Mouse (Mus musculus): ENCODE measurements around the gene Gm33543. TPM values are rescaled to one million over a fixed set of nuclear protein-coding genes. Genes with fewer than 3 reads are reported as not detected.

Gm33543 gene
- polyA plus RNA-seq, 1 experiment, result not detected

DNA sequence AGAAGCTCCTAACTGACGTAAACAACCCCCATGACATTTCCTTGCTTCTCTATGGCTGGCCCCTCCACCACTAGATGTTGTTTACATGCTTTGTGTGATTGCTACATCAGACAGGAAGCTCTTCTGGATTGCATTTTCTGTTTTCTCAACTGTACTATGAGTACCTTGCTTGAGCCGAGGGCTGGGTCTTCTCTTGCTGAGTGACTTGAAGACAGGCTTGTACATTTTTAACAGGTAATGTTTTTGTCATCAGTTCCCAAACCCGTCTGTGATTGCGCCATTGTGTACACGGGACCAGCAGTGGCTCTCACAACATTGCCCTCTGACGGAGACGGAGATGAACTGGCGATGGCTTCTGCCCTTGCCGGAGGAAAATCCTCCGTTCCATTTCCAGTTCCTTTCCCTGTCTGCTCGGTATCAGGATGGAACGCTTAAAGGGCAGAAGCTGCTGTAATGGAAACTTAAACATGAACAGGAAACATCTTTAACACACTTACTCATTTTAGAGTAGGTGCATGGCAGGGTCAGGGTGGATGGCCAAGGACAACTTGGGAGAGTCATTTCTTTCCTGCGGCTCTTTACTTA, 62.8 kb downstream of the Gm33543 start:
- no peaks in the 10 kb centered on the region for H3K27me3 ChIP-seq (ENCODE audit: control insufficient read depth, insufficient read depth, low read length)
- TF ChIP-seq CTCF (IDR thresholded peaks at IDR 0.05; ENCODE audit: extremely low read depth, insufficient read depth, insufficient read length, insufficient replicate concordance) (peak; percentile 2; the same call in 1 of the 2 replicates), POLR2A (IDR thresholded peaks at IDR 0.05; ENCODE audit: low read depth, low read length) (no peak)
- WGBS, result 80% methylated on average over 13 of the region's 13 CpGs
- H3K4me3 ChIP-seq (ENCODE audit: extremely low read depth, insufficient read depth, insufficient read length), result no peak overlapping the region
- peaks cover 3% of the 10 kb centered on the region; the same call in 1 of the 2 replicates for H3K4me1 ChIP-seq (ENCODE audit: control insufficient read depth, insufficient read depth, insufficient read length)
- no peak for DNase-seq (ENCODE audit: low read depth in 1 of 2, low spot score in 2 of 2)
- H3K27ac ChIP-seq (ENCODE audit: insufficient read depth, low read length), result no peak overlapping the region
- H3K36me3 ChIP-seq (ENCODE audit: control insufficient read depth, insufficient read depth, low read length), result no peaks in the 10 kb centered on the region

DNA sequence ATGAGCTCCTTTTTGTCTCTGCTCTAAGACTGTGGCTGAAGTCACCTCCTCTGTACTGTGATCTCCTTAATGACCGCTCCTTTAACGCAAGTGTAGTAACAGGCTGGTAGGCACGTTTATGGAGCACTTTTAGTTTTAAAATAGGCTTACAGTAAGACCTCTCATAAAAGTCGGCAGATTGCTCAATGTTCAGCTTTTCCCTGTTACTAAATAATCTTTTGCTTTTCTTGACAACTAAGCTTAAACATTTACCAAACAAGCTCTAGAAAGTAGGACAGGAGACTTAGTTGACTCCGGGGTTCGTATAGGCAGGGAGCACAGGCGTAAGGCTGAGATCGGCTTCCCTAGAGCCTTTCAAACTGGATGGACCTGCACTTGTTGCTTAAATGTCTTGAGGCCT, 64.1 kb downstream of the Gm33543 start:
- no peak for TF ChIP-seq POLR2A (IDR thresholded peaks at IDR 0.05; ENCODE audit: low read depth, low read length)
- no peak for TF ChIP-seq CTCF (IDR thresholded peaks at IDR 0.05; ENCODE audit: extremely low read depth, insufficient read depth, insufficient read length, insufficient replicate concordance)
- no peak overlapping the region for H3K4me3 ChIP-seq (ENCODE audit: extremely low read depth, insufficient read depth, insufficient read length)
- no peak for DNase-seq (ENCODE audit: low read depth in 1 of 2, low spot score in 2 of 2)
- H3K27me3 ChIP-seq (ENCODE audit: control insufficient read depth, insufficient read depth, low read length), result no peaks in the 10 kb centered on the region
- H3K27ac ChIP-seq (ENCODE audit: insufficient read depth, low read length), result no peak overlapping the region
- no peaks in the 10 kb centered on the region for H3K36me3 ChIP-seq (ENCODE audit: control insufficient read depth, insufficient read depth, low read length)
- peaks cover 3% of the 10 kb centered on the region; the same call in 1 of the 2 replicates for H3K4me1 ChIP-seq (ENCODE audit: control insufficient read depth, insufficient read depth, insufficient read length)
- 89% methylated on average over 8 of the region's 8 CpGs for WGBS

DNA sequence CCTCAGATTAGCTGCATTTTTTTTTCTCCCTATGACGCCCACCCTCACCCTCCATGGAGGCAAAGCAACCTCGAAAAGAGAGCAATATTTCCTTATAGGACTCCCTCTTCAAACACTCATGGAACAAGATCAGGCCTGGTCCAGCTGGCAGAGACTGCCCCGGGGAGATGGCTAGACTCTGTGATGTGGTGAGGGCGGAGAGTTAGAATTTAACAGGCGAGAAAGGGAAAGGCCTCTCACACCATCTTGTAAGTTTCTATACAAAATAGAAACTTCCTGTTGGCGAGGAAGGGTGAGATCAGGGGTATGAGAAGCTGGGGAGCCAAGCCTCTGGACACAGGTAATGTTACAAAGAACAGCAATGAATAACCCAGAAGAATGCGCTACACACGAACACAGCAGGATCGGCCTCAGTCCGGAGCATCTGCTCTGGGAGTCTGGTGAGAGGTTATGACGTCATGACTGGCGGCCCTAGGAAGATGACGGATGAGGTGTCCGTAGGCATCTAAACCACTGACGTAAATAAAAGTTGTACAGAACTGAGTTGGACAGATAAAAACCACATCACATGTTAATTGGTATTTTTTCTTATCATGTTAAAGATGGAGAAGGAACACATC, 64.9 kb downstream of the Gm33543 start:
- H3K27ac ChIP-seq (ENCODE audit: insufficient read depth, low read length), result no peak overlapping the region
- H3K4me3 ChIP-seq (ENCODE audit: extremely low read depth, insufficient read depth, insufficient read length), result no peak overlapping the region
- WGBS, result 84% methylated on average over 15 of the region's 15 CpGs

DNA sequence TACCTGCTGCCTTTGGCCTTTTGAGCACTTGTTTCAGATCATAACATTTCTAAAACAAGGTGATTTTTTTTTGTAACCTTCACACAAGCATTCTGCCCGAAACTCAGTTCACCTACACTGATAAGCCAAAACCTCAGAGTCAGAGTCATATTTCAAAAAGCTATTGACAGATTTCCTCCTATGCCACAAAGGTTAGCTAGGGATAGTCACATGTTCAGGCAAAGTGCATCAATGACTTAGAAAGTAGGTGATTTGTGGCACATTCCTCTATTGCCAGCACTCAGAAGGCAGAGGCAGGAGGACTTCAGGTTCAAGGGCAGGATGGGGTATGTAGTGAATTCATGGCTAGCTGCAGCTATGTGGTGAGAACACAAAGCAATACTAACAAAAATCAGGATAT, 65.7 kb downstream of the Gm33543 start:
- H3K27ac ChIP-seq (ENCODE audit: insufficient read depth, low read length), result no peak overlapping the region
- no peak for TF ChIP-seq POLR2A (IDR thresholded peaks at IDR 0.05; ENCODE audit: low read depth, low read length)
- no peak for TF ChIP-seq CTCF (IDR thresholded peaks at IDR 0.05; ENCODE audit: extremely low read depth, insufficient read depth, insufficient read length, insufficient replicate concordance)
- 88% methylated on average over 1 of the region's 1 CpGs for WGBS
- no peaks in the 10 kb centered on the region for H3K27me3 ChIP-seq (ENCODE audit: control insufficient read depth, insufficient read depth, low read length)
- H3K4me1 ChIP-seq (ENCODE audit: control insufficient read depth, insufficient read depth, insufficient read length), result peaks cover 3% of the 10 kb centered on the region; the same call in 1 of the 2 replicates
- H3K4me3 ChIP-seq (ENCODE audit: extremely low read depth, insufficient read depth, insufficient read length), result no peak overlapping the region
- DNase-seq (ENCODE audit: low read depth in 1 of 2, low spot score in 2 of 2), result no peak
- no peaks in the 10 kb centered on the region for H3K36me3 ChIP-seq (ENCODE audit: control insufficient read depth, insufficient read depth, low read length)

More for the DNA sequence above, 64.9 kb downstream of the Gm33543 start:
- DNase-seq (ENCODE audit: low read depth in 1 of 2, low spot score in 2 of 2), result no peak
- no peak for TF ChIP-seq CTCF (IDR thresholded peaks at IDR 0.05; ENCODE audit: extremely low read depth, insufficient read depth, insufficient read length, insufficient replicate concordance)
- no peak for TF ChIP-seq POLR2A (IDR thresholded peaks at IDR 0.05; ENCODE audit: low read depth, low read length)
- Histone ChIP-seq H3K4me1 (ENCODE audit: control insufficient read depth, insufficient read depth, insufficient read length) (peaks cover 3% of the 10 kb centered on the region; the same call in 1 of the 2 replicates), H3K36me3 (ENCODE audit: control insufficient read depth, insufficient read depth, low read length) (no peaks in the 10 kb centered on the region), H3K27me3 (ENCODE audit: control insufficient read depth, insufficient read depth, low read length) (no peaks in the 10 kb centered on the region)

DNA sequence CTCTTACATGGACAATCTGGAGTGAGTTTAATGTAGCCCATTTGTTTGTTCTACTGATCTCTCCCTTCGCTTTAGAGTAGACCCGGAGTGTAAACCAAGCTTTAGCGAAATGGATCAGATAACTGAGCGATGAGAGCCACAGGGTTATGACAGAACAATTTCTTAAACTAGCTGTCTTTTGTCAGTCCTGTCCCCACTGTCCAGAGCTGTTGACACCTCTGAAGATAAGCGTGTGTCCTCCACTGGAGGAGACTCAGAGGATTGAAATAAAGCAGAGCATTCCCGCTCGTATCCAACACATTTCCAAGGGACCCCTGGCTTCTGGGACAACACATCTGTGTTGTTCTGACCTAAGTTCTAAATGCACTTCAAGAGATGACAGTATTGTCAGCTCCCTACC, 67.9 kb downstream of the Gm33543 start:
- no peak for DNase-seq (ENCODE audit: low read depth in 1 of 2, low spot score in 2 of 2)
- no peaks in the 10 kb centered on the region for H3K4me1 ChIP-seq (ENCODE audit: control insufficient read depth, insufficient read depth, insufficient read length)
- TF ChIP-seq POLR2A (IDR thresholded peaks at IDR 0.05; ENCODE audit: low read depth, low read length), result no peak
- no peak for TF ChIP-seq CTCF (IDR thresholded peaks at IDR 0.05; ENCODE audit: extremely low read depth, insufficient read depth, insufficient read length, insufficient replicate concordance)
- no peak overlapping the region for H3K4me3 ChIP-seq (ENCODE audit: extremely low read depth, insufficient read depth, insufficient read length)
- H3K36me3 ChIP-seq (ENCODE audit: control insufficient read depth, insufficient read depth, low read length), result no peaks in the 10 kb centered on the region
- H3K27me3 ChIP-seq (ENCODE audit: control insufficient read depth, insufficient read depth, low read length), result no peaks in the 10 kb centered on the region
- H3K27ac ChIP-seq (ENCODE audit: insufficient read depth, low read length), result no peak overlapping the region
- 94% methylated on average over 7 of the region's 7 CpGs for WGBS

DNA sequence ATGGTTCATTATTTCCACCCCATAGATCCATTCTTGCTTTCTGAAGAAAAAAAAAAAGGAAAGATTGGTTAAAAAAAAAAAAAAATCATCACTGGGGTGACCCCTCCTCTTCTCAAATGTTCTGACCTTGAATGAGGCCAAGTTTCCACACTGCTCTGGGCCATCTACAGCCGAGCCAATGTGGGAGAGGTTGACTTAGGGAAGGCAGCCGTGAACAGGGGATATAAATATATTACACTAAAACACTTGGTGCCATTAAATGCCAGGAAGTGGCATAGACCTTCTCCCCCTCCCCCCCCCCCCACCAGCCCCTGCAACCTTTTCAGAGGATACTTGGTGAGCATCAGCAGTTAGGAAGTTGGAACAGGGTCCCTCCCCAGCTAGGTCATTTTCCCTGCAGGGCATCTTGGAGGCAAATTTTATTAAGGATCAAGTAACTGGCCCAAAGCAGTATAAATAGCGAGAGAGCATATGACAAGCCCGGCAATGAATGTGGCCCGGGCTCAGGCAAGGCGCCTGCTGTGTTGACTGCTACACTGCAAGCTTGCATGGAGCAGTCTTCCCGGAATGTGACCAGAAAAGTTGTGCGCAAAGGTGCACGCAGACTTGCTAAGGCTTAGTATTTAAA, 68.6 kb downstream of the Gm33543 start:
- H3K27ac ChIP-seq (ENCODE audit: insufficient read depth, low read length), result no peak overlapping the region
- H3K4me1 ChIP-seq (ENCODE audit: control insufficient read depth, insufficient read depth, insufficient read length), result no peaks in the 10 kb centered on the region
- DNase-seq (ENCODE audit: low read depth in 1 of 2, low spot score in 2 of 2), result no peak
- TF ChIP-seq POLR2A (IDR thresholded peaks at IDR 0.05; ENCODE audit: low read depth, low read length) (no peak), CTCF (IDR thresholded peaks at IDR 0.05; ENCODE audit: extremely low read depth, insufficient read depth, insufficient read length, insufficient replicate concordance) (no peak)
- H3K4me3 ChIP-seq (ENCODE audit: extremely low read depth, insufficient read depth, insufficient read length), result no peak overlapping the region
- WGBS, result 87% methylated on average over 9 of the region's 9 CpGs
- H3K27me3 ChIP-seq (ENCODE audit: control insufficient read depth, insufficient read depth, low read length), result no peaks in the 10 kb centered on the region
- H3K36me3 ChIP-seq (ENCODE audit: control insufficient read depth, insufficient read depth, low read length), result no peaks in the 10 kb centered on the region

Other genes with a start within 250 kb of the Gm33543 start
- gene Anapc15-ps, start 169.5 kb downstream of the Gm33543 start, polyA plus RNA-seq (2012; rRNA removed), result not detected in 2 replicates
- 2.1 and 2.4 TPM in 2 replicates for gene Eea1, start 97.7 kb upstream of the Gm33543 start, polyA plus RNA-seq (2012; rRNA removed)